Mouse (Mus musculus) duodenum, adult 2 months (tissue): Measurements from ENCODE around the gene Obp1b. TPM values are rescaled to one million over a fixed set of nuclear protein-coding genes. Genes with fewer than 3 reads are reported as not detected.

Experiments used
- polyA plus RNA-seq: library from polyadenylated mRNA; depleted of rRNA; stranded (reverse); fragments of >200 nt; gene quantifications from 2 replicates; pipeline ENCODE4 v1.2.3, GENCODE M21; 2012; ENCODE audit warnings: low replicate concordance; rRNA removed

Obp1b gene
- not detected in 2 replicates for polyA plus RNA-seq

GRCm38 (mm10) chrX:78186477-78186876 lies at the start of gene Obp1b:
Obp1b (plus strand) TSS chrX:78186777.

Other genes with a start within 250 kb of the Obp1b start
- not detected in 2 replicates for gene Obp1a, start 95.4 kb upstream of the Obp1b start, polyA plus RNA-seq
- gene Gm5938, start 61.3 kb upstream of the Obp1b start, polyA plus RNA-seq = not detected in 2 replicates
- gene Gm14743, start 59.1 kb downstream of the Obp1b start, polyA plus RNA-seq = not detected in 2 replicates
- gene 4930480E11Rik, start 182.9 kb downstream of the Obp1b start, polyA plus RNA-seq = not detected in 2 replicates